Mouse (Mus musculus): ENCODE data around the gene Negr1.
"Not testable (repeated sequence)": the region's sequence is repeated elsewhere in the genome, so short reads cannot be mapped to it uniquely, and the experiment has no call there.

Gene Negr1

GRCm38 (mm10) chr3:157036016-157036415 lies 474.4 kb downstream of the Negr1 start:
- Histone ChIP-seq H3K4me3 (replicated peaks; ENCODE audit: low read length) (no peak overlapping the region), H3K36me3 (ENCODE audit: insufficient read depth, low read length) (no peaks in the 10 kb centered on the region), H3K9me3 (ENCODE audit: low read length) (no peaks in the 10 kb centered on the region), H3K4me1 (replicated peaks; ENCODE audit: low read depth, low read length) (no peaks in the 10 kb centered on the region), H3K27me3 (ENCODE audit: insufficient read depth, low read length) (no peaks in the 10 kb centered on the region)
- TF ChIP-seq CTCF (conservative IDR thresholded peaks at IDR 0.05; ENCODE audit: low read length), result no peak
- no peak for TF ChIP-seq NANOG (IDR thresholded peaks at IDR 0.05; ENCODE audit: borderline replicate concordance, low read length)
- no peak for TF ChIP-seq POU5F1 (IDR thresholded peaks at IDR 0.05; ENCODE audit: borderline replicate concordance, low read length)

GRCm38 (mm10) chr3:157036568-157036967 lies 475.0 kb downstream of the Negr1 start:
- no peaks in the 10 kb centered on the region for H3K27me3 ChIP-seq (ENCODE audit: insufficient read depth, low read length)
- no peaks in the 10 kb centered on the region for H3K36me3 ChIP-seq (ENCODE audit: insufficient read depth, low read length)
- no peak overlapping the region for H3K4me3 ChIP-seq (replicated peaks; ENCODE audit: low read length)
- no peaks in the 10 kb centered on the region for H3K9me3 ChIP-seq (ENCODE audit: low read length)
- H3K4me1 ChIP-seq (replicated peaks; ENCODE audit: low read depth, low read length), result no peaks in the 10 kb centered on the region
- TF ChIP-seq NANOG (IDR thresholded peaks at IDR 0.05; ENCODE audit: borderline replicate concordance, low read length), result no peak

- Histone ChIP-seq H3K4me1 (replicated peaks; ENCODE audit: low read depth, low read length) (no peaks in the 10 kb centered on the region), H3K36me3 (ENCODE audit: insufficient read depth, low read length) (no peaks in the 10 kb centered on the region), H3K27me3 (ENCODE audit: insufficient read depth, low read length) (no peaks in the 10 kb centered on the region), H3K4me3 (replicated peaks; ENCODE audit: low read length) (no peak overlapping the region), H3K9me3 (ENCODE audit: low read length) (no peaks in the 10 kb centered on the region)
- TF ChIP-seq POU5F1 (IDR thresholded peaks at IDR 0.05; ENCODE audit: borderline replicate concordance, low read length), result no peak
- no peak for TF ChIP-seq CTCF (conservative IDR thresholded peaks at IDR 0.05; ENCODE audit: low read length)
- no peak for TF ChIP-seq NANOG (IDR thresholded peaks at IDR 0.05; ENCODE audit: borderline replicate concordance, low read length)
Observed at GRCm38 (mm10) chr3:157040619-157041018, 479.0 kb downstream of the Negr1 start.

- TF ChIP-seq POU5F1 (IDR thresholded peaks at IDR 0.05; ENCODE audit: borderline replicate concordance, low read length), result no peak
- no peak for TF ChIP-seq NANOG (IDR thresholded peaks at IDR 0.05; ENCODE audit: borderline replicate concordance, low read length)
- no peak for TF ChIP-seq CTCF (conservative IDR thresholded peaks at IDR 0.05; ENCODE audit: low read length)
- H3K4me1 ChIP-seq (replicated peaks; ENCODE audit: low read depth, low read length), result no peaks in the 10 kb centered on the region
- no peak overlapping the region for H3K4me3 ChIP-seq (replicated peaks; ENCODE audit: low read length)
Observed at GRCm38 (mm10) chr3:157044565-157044964, 483.0 kb downstream of the Negr1 start.

GRCm38 (mm10) chr3:157064438-157064837 lies 502.8 kb downstream of the Negr1 start:
- not testable (repeated sequence) for H3K4me1 ChIP-seq (replicated peaks; ENCODE audit: low read depth, low read length); H3K9me3 ChIP-seq (ENCODE audit: low read length); H3K36me3 ChIP-seq (ENCODE audit: insufficient read depth, low read length); H3K27me3 ChIP-seq (ENCODE audit: insufficient read depth, low read length); H3K4me3 ChIP-seq (replicated peaks; ENCODE audit: low read length)

More at GRCm38 (mm10) chr3:157044565-157044964, 483.0 kb downstream of the Negr1 start:
- Histone ChIP-seq H3K9me3 (ENCODE audit: low read length) (no peaks in the 10 kb centered on the region), H3K27me3 (ENCODE audit: insufficient read depth, low read length) (no peaks in the 10 kb centered on the region), H3K36me3 (ENCODE audit: insufficient read depth, low read length) (no peaks in the 10 kb centered on the region)

GRCm38 (mm10) chr3:157066331-157066730 lies 504.7 kb downstream of the Negr1 start:
- Histone ChIP-seq H3K27me3 (ENCODE audit: insufficient read depth, low read length) (no peaks in the 10 kb centered on the region), H3K4me3 (replicated peaks; ENCODE audit: low read length) (no peak overlapping the region), H3K36me3 (ENCODE audit: insufficient read depth, low read length) (no peaks in the 10 kb centered on the region), H3K4me1 (replicated peaks; ENCODE audit: low read depth, low read length) (no peaks in the 10 kb centered on the region), H3K9me3 (ENCODE audit: low read length) (no peaks in the 10 kb centered on the region)
- no peak for TF ChIP-seq NANOG (IDR thresholded peaks at IDR 0.05; ENCODE audit: borderline replicate concordance, low read length)
- TF ChIP-seq CTCF (conservative IDR thresholded peaks at IDR 0.05; ENCODE audit: low read length), result no peak
- no peak for TF ChIP-seq POU5F1 (IDR thresholded peaks at IDR 0.05; ENCODE audit: borderline replicate concordance, low read length)

GRCm38 (mm10) chr3:157079250-157079965 lies 517.8 kb downstream of the Negr1 start:
- no peaks in the 10 kb centered on the region for H3K27me3 ChIP-seq (ENCODE audit: insufficient read depth, low read length)
- H3K4me3 ChIP-seq (replicated peaks; ENCODE audit: low read length), result no peak overlapping the region
- H3K36me3 ChIP-seq (ENCODE audit: insufficient read depth, low read length), result no peaks in the 10 kb centered on the region
- TF ChIP-seq NANOG (IDR thresholded peaks at IDR 0.05; ENCODE audit: borderline replicate concordance, low read length) (no peak), CTCF (conservative IDR thresholded peaks at IDR 0.05; ENCODE audit: low read length) (no peak), POU5F1 (IDR thresholded peaks at IDR 0.05; ENCODE audit: borderline replicate concordance, low read length) (no peak)
- no peaks in the 10 kb centered on the region for H3K4me1 ChIP-seq (replicated peaks; ENCODE audit: low read depth, low read length)
- peaks cover 7% of the 10 kb centered on the region; the same call in 1 of the 2 replicates for H3K9me3 ChIP-seq (ENCODE audit: low read length)

GRCm38 (mm10) chr3:157079966-157080306 lies 518.3 kb downstream of the Negr1 start:
- Histone ChIP-seq H3K36me3 (ENCODE audit: insufficient read depth, low read length) (no peaks in the 10 kb centered on the region), H3K4me3 (replicated peaks; ENCODE audit: low read length) (no peak overlapping the region), H3K4me1 (replicated peaks; ENCODE audit: low read depth, low read length) (no peaks in the 10 kb centered on the region), H3K9me3 (ENCODE audit: low read length) (peaks cover 7% of the 10 kb centered on the region; the same call in 1 of the 2 replicates), H3K27me3 (ENCODE audit: insufficient read depth, low read length) (no peaks in the 10 kb centered on the region)
- TF ChIP-seq POU5F1 (IDR thresholded peaks at IDR 0.05; ENCODE audit: borderline replicate concordance, low read length), result no peak
- TF ChIP-seq CTCF (conservative IDR thresholded peaks at IDR 0.05; ENCODE audit: low read length), result no peak
- TF ChIP-seq NANOG (IDR thresholded peaks at IDR 0.05; ENCODE audit: borderline replicate concordance, low read length), result no peak

- no peak overlapping the region for H3K4me3 ChIP-seq (replicated peaks; ENCODE audit: low read length)
- peaks cover 7% of the 10 kb centered on the region; the same call in 1 of the 2 replicates for H3K9me3 ChIP-seq (ENCODE audit: low read length)
- no peaks in the 10 kb centered on the region for H3K27me3 ChIP-seq (ENCODE audit: insufficient read depth, low read length)
- no peaks in the 10 kb centered on the region for H3K4me1 ChIP-seq (replicated peaks; ENCODE audit: low read depth, low read length)
- no peaks in the 10 kb centered on the region for H3K36me3 ChIP-seq (ENCODE audit: insufficient read depth, low read length)
- TF ChIP-seq POU5F1 (IDR thresholded peaks at IDR 0.05; ENCODE audit: borderline replicate concordance, low read length) (no peak), NANOG (IDR thresholded peaks at IDR 0.05; ENCODE audit: borderline replicate concordance, low read length) (no peak), CTCF (conservative IDR thresholded peaks at IDR 0.05; ENCODE audit: low read length) (no peak)
Observed at GRCm38 (mm10) chr3:157080585-157080984, 519.0 kb downstream of the Negr1 start.
